19 mouse cellular contexts compared by ENCODE assay signal in the genomic region with DNA sequence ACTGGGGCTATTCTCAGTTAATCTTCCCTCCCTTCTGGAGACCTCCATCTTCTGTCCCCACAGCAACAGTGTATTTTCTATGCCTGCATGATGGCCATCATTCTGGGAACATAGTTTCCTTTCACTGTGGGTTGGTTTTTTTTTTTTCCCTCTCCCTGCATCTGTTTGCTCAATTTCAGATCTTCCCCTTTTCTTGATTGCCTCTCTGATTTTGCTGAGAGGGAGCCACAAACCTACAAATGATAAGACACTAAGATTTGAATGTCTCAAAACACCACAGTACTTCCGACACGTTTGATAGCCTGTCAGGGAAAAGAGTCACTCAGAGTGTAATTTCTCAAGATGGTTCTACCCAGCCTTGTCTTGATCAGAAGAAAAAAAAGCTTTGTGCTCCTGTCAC.
DNase-seq lines count a peak whose midpoint lies in the region; ATAC-seq and TF ChIP-seq lines count a peak whose summit lies in the region.
"Had no signal": no experiment of that assay in that cellular context is flagged by ENCODE, and none has a peak within 500 bp of the region (broad histone marks: within the 10 kb centered on the region; RNA-seq: fewer than 3 reads in every experiment).

No protein-coding gene starts in this region.

- peak overlapping the region; percentile 36 for H3K4me2 ChIP-seq in neural tube, embryonic 12.5 days (replicated peaks)
- H3K4me2 ChIP-seq in hindbrain, postnatal 0 days (ENCODE audit: low read depth, low read length), result peak overlapping the region; percentile 30; the same call in 1 of the 2 replicates
- H3K4me2 ChIP-seq in forebrain, embryonic 14.5 days (ENCODE audit: low read length), result no peak overlapping the region
- H3K4me2 ChIP-seq: midbrain, embryonic 11.5 days had no signal

- WGBS in neural tube, embryonic 12.5 days, result 50% methylated on average over 2 of the region's 2 CpGs
- 61% methylated on average over 2 of the region's 2 CpGs for WGBS in hindbrain, postnatal 0 days
- WGBS in forebrain, embryonic 14.5 days, result 81% methylated on average over 2 of the region's 2 CpGs

- H3K9me3 ChIP-seq in neural tube, embryonic 12.5 days, result no peaks in the 10 kb centered on the region
- no peaks in the 10 kb centered on the region for H3K9me3 ChIP-seq in hindbrain, postnatal 0 days (ENCODE audit: low read length)
- no peaks in the 10 kb centered on the region for H3K9me3 ChIP-seq in forebrain, embryonic 14.5 days (replicated peaks; ENCODE audit: control insufficient read depth, low read length)
- H3K9me3 ChIP-seq: hindbrain, embryonic 15.5 days had no signal

- DNase-seq in neural tube, embryonic 10.5 days (ENCODE audit: extremely low spot score, low spot score), result no peak
- DNase-seq in hindbrain, postnatal 0 days (ENCODE audit: low spot score), result no peak
- no peak for DNase-seq in kidney, postnatal 25 days
- no peak for DNase-seq in lung, postnatal 36 days
- no peak for DNase-seq in forebrain, embryonic 14.5 days (ENCODE audit: low spot score)
- DNase-seq: adrenal gland, postnatal 25 days; cerebellum, adult 11 months; cerebellum, postnatal 14 days; gastrocnemius, postnatal 36 days; kidney, postnatal 10 days; lung, adult 18-20 months; lung, postnatal 14 days; right cerebral cortex, postnatal 4 days had no signal

- no peak for TF ChIP-seq CTCF in hindbrain, postnatal 0 days (IDR thresholded peaks at IDR 0.05; ENCODE audit: low read depth)

- H3K27ac ChIP-seq in neural tube, embryonic 12.5 days, result no peak overlapping the region
- H3K27ac ChIP-seq in hindbrain, postnatal 0 days, result no peak overlapping the region; the same call in 1 of the 2 replicates
- no peak overlapping the region for H3K27ac ChIP-seq in forebrain, embryonic 14.5 days (ENCODE audit: low read depth, low read length)

- no peaks in the 10 kb centered on the region for H3K27me3 ChIP-seq in neural tube, embryonic 12.5 days (replicated peaks)
- H3K27me3 ChIP-seq in hindbrain, postnatal 0 days (ENCODE audit: insufficient read depth, low read length), result no peaks in the 10 kb centered on the region
- H3K27me3 ChIP-seq in forebrain, embryonic 14.5 days (replicated peaks; ENCODE audit: control insufficient read depth, insufficient read depth, low read length), result no peaks in the 10 kb centered on the region
- H3K27me3 ChIP-seq: hindbrain, embryonic 15.5 days had no signal

- no peaks in the 10 kb centered on the region for H3K36me3 ChIP-seq in neural tube, embryonic 12.5 days
- no peaks in the 10 kb centered on the region for H3K36me3 ChIP-seq in hindbrain, postnatal 0 days (ENCODE audit: insufficient read depth, low read length)
- H3K36me3 ChIP-seq in forebrain, embryonic 14.5 days (ENCODE audit: control insufficient read depth, insufficient read depth, low read length), result no peaks in the 10 kb centered on the region
- H3K36me3 ChIP-seq: hindbrain, embryonic 15.5 days had no signal

- ATAC-seq in neural tube, embryonic 12.5 days (ENCODE audit: low FRiP score, low read depth), result no peak
- no peak for ATAC-seq in hindbrain, postnatal 0 days
- ATAC-seq in megakaryocyte, adult 5-6 weeks (ENCODE audit: poor library complexity, severe bottlenecking), result peak; percentile 19; the same call in 1 of the 2 replicates
- no peak for ATAC-seq in forebrain, embryonic 14.5 days
- ATAC-seq: forebrain, embryonic 16.5 days; intestine, postnatal 0 days had no signal

- no peak overlapping the region for H3K4me3 ChIP-seq in neural tube, embryonic 12.5 days
- no peak overlapping the region for H3K4me3 ChIP-seq in hindbrain, postnatal 0 days (ENCODE audit: low read length)
- H3K4me3 ChIP-seq in forebrain, embryonic 14.5 days (ENCODE audit: low read depth, low read length), result no peak overlapping the region

- H3K9ac ChIP-seq in neural tube, embryonic 12.5 days, result no peak overlapping the region
- H3K9ac ChIP-seq in hindbrain, postnatal 0 days (replicated peaks; ENCODE audit: low read length), result no peak overlapping the region
- H3K9ac ChIP-seq in forebrain, embryonic 14.5 days (ENCODE audit: low read length), result no peak overlapping the region
- H3K9ac ChIP-seq: hindbrain, embryonic 15.5 days had no signal

- no peaks in the 10 kb centered on the region; the same call in 1 of the 2 replicates for H3K4me1 ChIP-seq in neural tube, embryonic 12.5 days
- no peaks in the 10 kb centered on the region for H3K4me1 ChIP-seq in hindbrain, postnatal 0 days (ENCODE audit: insufficient read depth, low read length)
- peaks cover under 1% of the 10 kb centered on the region; the same call in 1 of the 2 replicates for H3K4me1 ChIP-seq in forebrain, embryonic 14.5 days (ENCODE audit: control insufficient read depth, insufficient read depth, low read length)
